Comparison of ENCODE assay signal across 28 mouse cellular contexts in the genomic region with DNA sequence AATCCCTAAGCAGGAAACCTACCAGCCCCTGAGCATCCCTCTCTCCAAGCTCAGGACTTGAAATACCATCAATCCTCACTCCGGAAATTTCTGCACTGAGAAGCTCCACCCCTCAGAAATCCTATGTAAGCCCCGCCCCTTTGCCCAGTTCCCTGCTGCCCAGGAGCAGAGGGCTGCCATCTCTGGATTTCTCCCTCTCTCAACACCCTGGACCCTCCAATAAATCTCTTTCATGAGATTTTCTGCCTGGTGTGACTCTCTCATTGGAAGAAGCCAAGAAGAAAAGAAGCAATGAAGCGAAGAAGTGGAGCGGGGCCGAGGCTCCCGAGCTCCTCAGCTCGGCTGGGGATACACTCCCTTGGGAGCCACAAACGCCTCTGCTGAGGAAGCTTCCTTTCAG. TPM values are rescaled to one million over a fixed set of nuclear protein-coding genes. Genes with fewer than 3 reads are reported as not detected.
DNase-seq lines count a peak whose midpoint lies in the region; ATAC-seq and TF ChIP-seq lines count a peak whose summit lies in the region.
"Had no signal": no experiment of that assay in that cellular context is flagged by ENCODE, and none has a peak within 500 bp of the region (broad histone marks: within the 10 kb centered on the region; RNA-seq: fewer than 3 reads in every experiment).

No protein-coding gene starts in this region.

- H3K27me3 ChIP-seq in forebrain, embryonic 10.5 days (ENCODE audit: poor library complexity, severe bottlenecking): no peaks in the 10 kb centered on the region
- no peaks in the 10 kb centered on the region for H3K27me3 ChIP-seq in forebrain, postnatal 0 days (ENCODE audit: insufficient read depth, low read length)
- H3K27me3 ChIP-seq in hindbrain, embryonic 16.5 days (replicated peaks; ENCODE audit: control insufficient read depth, insufficient read depth, low read length): no peaks in the 10 kb centered on the region
- H3K27me3 ChIP-seq in hindbrain, embryonic 14.5 days (ENCODE audit: control insufficient read depth, insufficient read depth, low read length): no peaks in the 10 kb centered on the region
- no peaks in the 10 kb centered on the region for H3K27me3 ChIP-seq in neural tube, embryonic 12.5 days (replicated peaks)
- H3K27me3 ChIP-seq: embryonic facial prominence, embryonic 15.5 days; heart, embryonic 15.5 days; intestine, embryonic 15.5 days; liver, embryonic 15.5 days; lung, embryonic 15.5 days; megakaryocyte, embryonic 14.5 days; midbrain, embryonic 15.5 days had no signal

- peak; percentile 12 for DNase-seq in forebrain, embryonic 10.5 days (ENCODE audit: extremely low spot score, low spot score)
- no peak for DNase-seq in forebrain, postnatal 0 days
- DNase-seq in hindbrain, embryonic 14.5 days (ENCODE audit: low spot score): no peak
- no peak for DNase-seq in neural tube, embryonic 10.5 days (ENCODE audit: extremely low spot score, low spot score)
- no peak for DNase-seq in layer of hippocampus, postnatal 10 days (ENCODE audit: low spot score in 2 of 2)
- DNase-seq: adrenal gland, postnatal 10 days; cerebellum, adult 8-10 months; cerebellum, postnatal 36 days; gastrocnemius, postnatal 25 days; heart, adult 2 months; heart, postnatal 4 days; liver; lung, postnatal 36 days; thymus, postnatal 14 days had no signal

- H3K4me2 ChIP-seq in forebrain, postnatal 0 days (ENCODE audit: low read depth): no peak overlapping the region
- H3K4me2 ChIP-seq in hindbrain, embryonic 16.5 days (ENCODE audit: low read length): peak overlapping the region; percentile 18
- no peak overlapping the region; the same call in 1 of the 2 replicates for H3K4me2 ChIP-seq in hindbrain, embryonic 14.5 days (replicated peaks)
- no peak overlapping the region for H3K4me2 ChIP-seq in neural tube, embryonic 12.5 days (replicated peaks)
- H3K4me2 ChIP-seq: embryonic facial prominence, embryonic 15.5 days; heart, embryonic 15.5 days; intestine, embryonic 15.5 days; liver, embryonic 15.5 days; lung, embryonic 15.5 days; midbrain, embryonic 15.5 days had no signal

- H3K9me3 ChIP-seq in forebrain, embryonic 10.5 days: 0 out of 2 replicates have a peak, but pooled peaks cover 3% of the 10 kb centered on the region
- no peaks in the 10 kb centered on the region for H3K9me3 ChIP-seq in forebrain, postnatal 0 days (ENCODE audit: low read length)
- no peaks in the 10 kb centered on the region for H3K9me3 ChIP-seq in hindbrain, embryonic 16.5 days (ENCODE audit: control insufficient read depth, low read length)
- H3K9me3 ChIP-seq in hindbrain, embryonic 14.5 days (ENCODE audit: control insufficient read depth, low read length): no peaks in the 10 kb centered on the region
- H3K9me3 ChIP-seq in neural tube, embryonic 12.5 days: no peaks in the 10 kb centered on the region
- H3K9me3 ChIP-seq: embryonic facial prominence, embryonic 15.5 days; heart, embryonic 15.5 days; intestine, embryonic 15.5 days; limb, embryonic 10.5 days; liver, embryonic 15.5 days; lung, embryonic 15.5 days; midbrain, embryonic 15.5 days had no signal

- no peak for TF ChIP-seq CTCF in forebrain, postnatal 0 days (IDR thresholded peaks at IDR 0.05; ENCODE audit: low read depth)

- ATAC-seq in forebrain, postnatal 0 days: no peak
- ATAC-seq in hindbrain, embryonic 16.5 days: 0 out of 2 replicates have a peak, but pooled peaks have one; percentile 14
- no peak for ATAC-seq in hindbrain, embryonic 14.5 days (ENCODE audit: low FRiP score)
- 0 out of 2 replicates have a peak, but pooled peaks have one; percentile 17 for ATAC-seq in neural tube, embryonic 12.5 days (ENCODE audit: low FRiP score, low read depth)
- ATAC-seq: intestine, embryonic 15.5 days; midbrain, embryonic 15.5 days had no signal

- H3K4me3 ChIP-seq in forebrain, embryonic 10.5 days: no peak overlapping the region
- no peak overlapping the region for H3K4me3 ChIP-seq in forebrain, postnatal 0 days (ENCODE audit: low read depth, low read length)
- no peak overlapping the region for H3K4me3 ChIP-seq in hindbrain, embryonic 16.5 days (ENCODE audit: low read length)
- no peak overlapping the region for H3K4me3 ChIP-seq in hindbrain, embryonic 14.5 days (replicated peaks; ENCODE audit: low read length)
- no peak overlapping the region for H3K4me3 ChIP-seq in neural tube, embryonic 12.5 days
- H3K4me3 ChIP-seq: embryonic facial prominence, embryonic 15.5 days; heart, adult 2 months; heart, embryonic 15.5 days; intestine, embryonic 15.5 days; limb, embryonic 10.5 days; liver, embryonic 15.5 days; lung, embryonic 15.5 days; megakaryocyte, embryonic 14.5 days; midbrain, embryonic 15.5 days had no signal

- H3K4me1 ChIP-seq in forebrain, embryonic 10.5 days: peaks cover 9% of the 10 kb centered on the region
- H3K4me1 ChIP-seq in forebrain, postnatal 0 days (ENCODE audit: insufficient read depth): no peaks in the 10 kb centered on the region
- H3K4me1 ChIP-seq in hindbrain, embryonic 16.5 days (ENCODE audit: control insufficient read depth, insufficient read depth, low read depth, low read length): no peaks in the 10 kb centered on the region
- H3K4me1 ChIP-seq in hindbrain, embryonic 14.5 days (replicated peaks; ENCODE audit: control insufficient read depth, insufficient read depth, low read length): no peaks in the 10 kb centered on the region; the same call in 1 of the 2 replicates
- no peaks in the 10 kb centered on the region for H3K4me1 ChIP-seq in neural tube, embryonic 12.5 days
- H3K4me1 ChIP-seq: embryonic facial prominence, embryonic 15.5 days; heart, embryonic 15.5 days; intestine, embryonic 15.5 days; limb, embryonic 10.5 days; liver, embryonic 15.5 days; lung, embryonic 15.5 days; megakaryocyte, embryonic 14.5 days; midbrain, embryonic 15.5 days had no signal

- WGBS in forebrain, embryonic 10.5 days: 43% methylated on average over 8 of the region's 8 CpGs
- 30% methylated on average over 8 of the region's 8 CpGs for WGBS in forebrain, postnatal 0 days
- WGBS in hindbrain, embryonic 16.5 days: 37% methylated on average over 8 of the region's 8 CpGs
- WGBS in hindbrain, embryonic 14.5 days: 44% methylated on average over 8 of the region's 8 CpGs
- WGBS in neural tube, embryonic 12.5 days: 50% methylated on average over 8 of the region's 8 CpGs

- no peak overlapping the region for H3K9ac ChIP-seq in forebrain, postnatal 0 days
- H3K9ac ChIP-seq in hindbrain, embryonic 16.5 days (ENCODE audit: low read depth, low read length): no peak overlapping the region
- H3K9ac ChIP-seq in hindbrain, embryonic 14.5 days: no peak overlapping the region
- no peak overlapping the region for H3K9ac ChIP-seq in neural tube, embryonic 12.5 days
- H3K9ac ChIP-seq: embryonic facial prominence, embryonic 15.5 days; heart, embryonic 15.5 days; intestine, embryonic 15.5 days; liver, embryonic 15.5 days; lung, embryonic 15.5 days; midbrain, embryonic 15.5 days had no signal

- no peak overlapping the region for H3K27ac ChIP-seq in forebrain, embryonic 10.5 days
- no peak overlapping the region for H3K27ac ChIP-seq in forebrain, postnatal 0 days (ENCODE audit: low read depth, low read length)
- no peak overlapping the region for H3K27ac ChIP-seq in hindbrain, embryonic 16.5 days (ENCODE audit: low read depth, low read length)
- no peak overlapping the region for H3K27ac ChIP-seq in hindbrain, embryonic 14.5 days
- H3K27ac ChIP-seq in neural tube, embryonic 12.5 days: no peak overlapping the region
- H3K27ac ChIP-seq: embryonic facial prominence, embryonic 15.5 days; heart, adult 2 months; heart, embryonic 15.5 days; intestine, embryonic 15.5 days; limb, embryonic 10.5 days; liver, embryonic 15.5 days; lung, embryonic 15.5 days; midbrain, embryonic 15.5 days had no signal

- no peaks in the 10 kb centered on the region for H3K36me3 ChIP-seq in forebrain, embryonic 10.5 days (replicated peaks)
- H3K36me3 ChIP-seq in forebrain, postnatal 0 days (ENCODE audit: insufficient read depth): no peaks in the 10 kb centered on the region
- H3K36me3 ChIP-seq in hindbrain, embryonic 16.5 days (ENCODE audit: control insufficient read depth, insufficient read depth, low read length): no peaks in the 10 kb centered on the region
- no peaks in the 10 kb centered on the region for H3K36me3 ChIP-seq in hindbrain, embryonic 14.5 days (replicated peaks; ENCODE audit: control insufficient read depth, insufficient read depth)
- no peaks in the 10 kb centered on the region for H3K36me3 ChIP-seq in neural tube, embryonic 12.5 days
- H3K36me3 ChIP-seq: embryonic facial prominence, embryonic 15.5 days; heart, embryonic 15.5 days; intestine, embryonic 15.5 days; limb, embryonic 10.5 days; liver, embryonic 15.5 days; lung, embryonic 15.5 days; midbrain, embryonic 15.5 days had no signal

RNA-seq across cellular contexts. Expression of gene Klk5, which starts 18.6 kb away (rescaled TPM):
- polyA plus RNA-seq in forebrain, embryonic 10.5 days (2016; fragmentation: Nextera tagmentation; extraction: Ambion mirVana): 0.19 and 0.30 TPM in 2 replicates
- total RNA-seq in forebrain, postnatal 0 days (2014; rRNA removed): not detected in 2 replicates
- not detected in 2 replicates for polyA plus RNA-seq in forebrain, postnatal 0 days (2015; fragmentation: Nextera tagmentation; extraction: Ambion mirVana)
- not detected in 2 replicates for polyA plus RNA-seq in hindbrain, embryonic 16.5 days (2015; fragmentation: Nextera tagmentation; extraction: Ambion mirVana)
- polyA plus RNA-seq in hindbrain, embryonic 14.5 days (2014; fragmentation: Nextera tagmentation; extraction: Ambion mirVana): not detected in 2 replicates
- polyA plus RNA-seq in neural tube, embryonic 12.5 days (2016; fragmentation: Nextera tagmentation; extraction: Ambion mirVana): not detected in 2 replicates
- not detected for total RNA-seq in layer of hippocampus, postnatal 10 days (2021)
- total RNA-seq: adrenal gland, postnatal 10 days; gastrocnemius, postnatal 25 days; heart, adult 2 months; heart, postnatal 4 days; layer of hippocampus, postnatal 14 days had no signal
- polyA plus RNA-seq: heart, adult 2 months; heart, embryonic 15.5 days; intestine, embryonic 15.5 days; kidney, embryonic 16.5 days; limb, embryonic 10.5 days; liver, embryonic 15.5 days; lung, embryonic 15.5 days; midbrain, embryonic 15.5 days; neural tube, embryonic 14.5 days; small intestine, adult 2 months had no signal

RNA-seq across cellular contexts. Expression of gene Klk4, which starts 20.5 kb away (rescaled TPM):
- polyA plus RNA-seq in forebrain, embryonic 10.5 days (2016; fragmentation: Nextera tagmentation; extraction: Ambion mirVana): not detected in 2 replicates
- total RNA-seq in forebrain, postnatal 0 days (2014; rRNA removed): 0.71 TPM in 1 of 2 replicates, not detected in the other
- 1.1 and 1.3 TPM in 2 replicates for polyA plus RNA-seq in forebrain, postnatal 0 days (2015; fragmentation: Nextera tagmentation; extraction: Ambion mirVana)
- 4.4 and 4.5 TPM in 2 replicates for polyA plus RNA-seq in hindbrain, embryonic 16.5 days (2015; fragmentation: Nextera tagmentation; extraction: Ambion mirVana)
- polyA plus RNA-seq in hindbrain, embryonic 14.5 days (2014; fragmentation: Nextera tagmentation; extraction: Ambion mirVana): 3.0 and 4.5 TPM in 2 replicates
- 0.15 and 0.20 TPM in 2 replicates for polyA plus RNA-seq in neural tube, embryonic 12.5 days (2016; fragmentation: Nextera tagmentation; extraction: Ambion mirVana)
- total RNA-seq in layer of hippocampus, postnatal 10 days (2021): not detected
- total RNA-seq: gastrocnemius, postnatal 25 days; heart, adult 2 months; heart, postnatal 4 days; layer of hippocampus, postnatal 14 days had no signal
- polyA plus RNA-seq: heart, adult 2 months; heart, embryonic 15.5 days; intestine, embryonic 15.5 days; kidney, embryonic 16.5 days; limb, embryonic 10.5 days; liver, embryonic 15.5 days; lung, embryonic 15.5 days; small intestine, adult 2 months had no signal

RNA-seq across cellular contexts. Expression of gene Klk6, which starts 36.1 kb away (rescaled TPM):
- polyA plus RNA-seq in forebrain, embryonic 10.5 days (2016; fragmentation: Nextera tagmentation; extraction: Ambion mirVana): not detected in 2 replicates
- total RNA-seq in forebrain, postnatal 0 days (2014; rRNA removed): not detected in 2 replicates
- polyA plus RNA-seq in forebrain, postnatal 0 days (2015; fragmentation: Nextera tagmentation; extraction: Ambion mirVana): not detected in 2 replicates
- not detected in 2 replicates for polyA plus RNA-seq in hindbrain, embryonic 16.5 days (2015; fragmentation: Nextera tagmentation; extraction: Ambion mirVana)
- polyA plus RNA-seq in hindbrain, embryonic 14.5 days (2014; fragmentation: Nextera tagmentation; extraction: Ambion mirVana): not detected in 2 replicates
- polyA plus RNA-seq in neural tube, embryonic 12.5 days (2016; fragmentation: Nextera tagmentation; extraction: Ambion mirVana): not detected in 2 replicates
- not detected for total RNA-seq in layer of hippocampus, postnatal 10 days (2021)
- total RNA-seq: adrenal gland, postnatal 10 days; gastrocnemius, postnatal 25 days; heart, adult 2 months; heart, postnatal 4 days; layer of hippocampus, postnatal 14 days had no signal
- polyA plus RNA-seq: heart, adult 2 months; heart, embryonic 15.5 days; intestine, embryonic 15.5 days; kidney, embryonic 16.5 days; limb, embryonic 10.5 days; liver, embryonic 15.5 days; lung, embryonic 15.5 days; midbrain, embryonic 15.5 days; neural tube, embryonic 14.5 days; small intestine, adult 2 months had no signal

RNA-seq across cellular contexts. Expression of gene Klk7, which starts 49.3 kb away (rescaled TPM):
- polyA plus RNA-seq in forebrain, embryonic 10.5 days (2016; fragmentation: Nextera tagmentation; extraction: Ambion mirVana): not detected in 2 replicates
- total RNA-seq in forebrain, postnatal 0 days (2014; rRNA removed): not detected in 2 replicates
- polyA plus RNA-seq in forebrain, postnatal 0 days (2015; fragmentation: Nextera tagmentation; extraction: Ambion mirVana): 0.08 and 0.18 TPM in 2 replicates
- polyA plus RNA-seq in hindbrain, embryonic 16.5 days (2015; fragmentation: Nextera tagmentation; extraction: Ambion mirVana): not detected in 2 replicates
- polyA plus RNA-seq in hindbrain, embryonic 14.5 days (2014; fragmentation: Nextera tagmentation; extraction: Ambion mirVana): not detected in 2 replicates
- polyA plus RNA-seq in neural tube, embryonic 12.5 days (2016; fragmentation: Nextera tagmentation; extraction: Ambion mirVana): not detected in 2 replicates
- under 1 TPM; 0.29 to 0.62 TPM for total RNA-seq in layer of hippocampus, postnatal 10 days (2021)
- total RNA-seq: adrenal gland, postnatal 10 days; gastrocnemius, postnatal 25 days; heart, adult 2 months; heart, postnatal 4 days had no signal
- polyA plus RNA-seq: heart, embryonic 15.5 days; intestine, embryonic 15.5 days; limb, embryonic 10.5 days; liver, embryonic 15.5 days; lung, embryonic 15.5 days; midbrain, embryonic 15.5 days; neural tube, embryonic 14.5 days; small intestine, adult 2 months had no signal

Comparison
In these comparisons a context has a peak if more than half of its experiments do, and no peak if none do; other contexts are left out.
1. ATAC-seq: peak in hindbrain, embryonic 16.5 days (single experiment) and neural tube, embryonic 12.5 days (single experiment); none in forebrain, postnatal 0 days (single experiment) and hindbrain, embryonic 14.5 days (single experiment).